9 mouse cellular contexts compared by ENCODE assay signal in the genomic region with DNA sequence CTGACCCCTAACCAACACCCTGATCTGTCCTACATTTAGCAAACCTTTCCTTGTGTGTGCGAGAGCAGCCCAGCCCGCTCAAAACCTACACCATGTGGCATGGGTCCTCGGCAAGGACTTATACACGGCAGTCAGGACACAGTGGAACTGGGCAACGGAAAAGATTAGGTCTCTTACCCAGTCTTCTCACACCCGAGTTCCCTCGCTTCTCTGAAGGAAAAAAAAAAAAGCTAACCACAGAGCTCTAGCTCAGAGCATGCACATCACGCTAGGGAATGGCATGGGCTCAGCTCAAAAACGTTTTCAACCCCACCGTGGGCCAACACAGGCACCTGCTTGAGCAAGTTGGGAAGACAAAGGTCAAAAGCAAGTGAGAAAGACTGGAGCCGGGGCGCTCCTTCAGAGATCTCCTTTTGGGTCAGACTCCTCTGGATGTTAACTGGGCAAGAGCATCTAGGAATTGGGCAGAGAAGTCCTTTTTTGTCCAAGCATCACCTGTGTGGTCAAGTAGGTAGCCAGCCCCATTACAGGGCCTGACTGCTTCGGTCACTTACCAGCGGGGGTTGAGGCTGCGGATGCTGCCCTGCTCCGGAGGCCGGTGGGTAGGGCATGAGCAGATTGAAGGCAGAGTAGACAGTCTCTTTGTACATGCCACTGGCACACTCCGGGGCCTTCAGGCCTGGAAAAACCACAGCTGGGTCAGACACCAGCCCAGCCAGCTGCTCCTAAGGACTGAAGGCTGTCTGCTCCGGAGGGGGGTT. TPM values are rescaled to one million over a fixed set of nuclear protein-coding genes. Genes with fewer than 3 reads are reported as not detected.
A peak's percentile ranks its signal among the peaks of the same experiment; 100 is the strongest.
DNase-seq lines count a peak whose midpoint lies in the region; ATAC-seq lines count a peak whose summit lies in the region.
"Had no signal": no experiment of that assay in that cellular context is flagged by ENCODE, and none has a peak within 500 bp of the region (broad histone marks: within the 10 kb centered on the region; RNA-seq: fewer than 3 reads in every experiment).

No protein-coding gene starts in this region.

- H3K27me3 ChIP-seq in kidney, embryonic 15.5 days: peaks cover 31% of the 10 kb centered on the region; the same call in 1 of the 2 replicates
- peaks cover 21% of the 10 kb centered on the region for H3K27me3 ChIP-seq in embryonic facial prominence, embryonic 11.5 days (ENCODE audit: control insufficient read depth, insufficient read depth, low read length)
- 0 out of 2 replicates have a peak, but pooled peaks cover 17% of the 10 kb centered on the region for H3K27me3 ChIP-seq in intestine, embryonic 14.5 days (replicated peaks; ENCODE audit: control insufficient read depth, insufficient read depth, low read length)
- peaks cover 33% of the 10 kb centered on the region for H3K27me3 ChIP-seq in neural tube, embryonic 12.5 days (replicated peaks)

- WGBS in kidney, embryonic 15.5 days: 62% methylated on average over 19 of the region's 19 CpGs
- 67% methylated on average over 19 of the region's 19 CpGs for WGBS in embryonic facial prominence, embryonic 11.5 days
- WGBS in intestine, embryonic 14.5 days: 73% methylated on average over 19 of the region's 19 CpGs
- WGBS in neural tube, embryonic 12.5 days: 68% methylated on average over 19 of the region's 19 CpGs

- DNase-seq in kidney, adult 8-10 months: no peak
- no peak for DNase-seq in embryonic facial prominence, embryonic 11.5 days (ENCODE audit: low spot score)
- no peak for DNase-seq in intestine, embryonic 14.5 days (ENCODE audit: low spot score)
- DNase-seq in layer of hippocampus, postnatal 36 days: no peak
- no peak for DNase-seq in urinary bladder, postnatal 10 days (ENCODE audit: low spot score)
- DNase-seq in c-Kit-positive CD71-positive TER-119-positive erythroid progenitor cells, embryonic 14.5 days (ENCODE audit: low spot score): no peak

- H3K9me3 ChIP-seq in kidney, embryonic 15.5 days (replicated peaks): no peaks in the 10 kb centered on the region
- no peaks in the 10 kb centered on the region for H3K9me3 ChIP-seq in embryonic facial prominence, embryonic 11.5 days (replicated peaks; ENCODE audit: control insufficient read depth, low read length)
- H3K9me3 ChIP-seq in intestine, embryonic 14.5 days (ENCODE audit: control insufficient read depth, low read length): no peaks in the 10 kb centered on the region
- H3K9me3 ChIP-seq in neural tube, embryonic 12.5 days: no peaks in the 10 kb centered on the region
- H3K9me3 ChIP-seq: megakaryocyte, embryonic 14.5 days had no signal

- no peak overlapping the region for H3K27ac ChIP-seq in kidney, embryonic 15.5 days
- H3K27ac ChIP-seq in embryonic facial prominence, embryonic 11.5 days (replicated peaks; ENCODE audit: low read depth, low read length): no peak overlapping the region
- no peak overlapping the region for H3K27ac ChIP-seq in intestine, embryonic 14.5 days (ENCODE audit: low read depth)
- H3K27ac ChIP-seq in neural tube, embryonic 12.5 days: no peak overlapping the region

- H3K4me2 ChIP-seq in kidney, embryonic 15.5 days: peak overlapping the region; percentile 87
- H3K4me2 ChIP-seq in embryonic facial prominence, embryonic 11.5 days (ENCODE audit: low read depth, low read length): peak overlapping the region; percentile 98; the same call in 1 of the 2 replicates
- H3K4me2 ChIP-seq in intestine, embryonic 14.5 days (ENCODE audit: low read length): peak overlapping the region; percentile 97
- peak overlapping the region; percentile 90 for H3K4me2 ChIP-seq in neural tube, embryonic 12.5 days (replicated peaks)

- ATAC-seq in kidney, embryonic 15.5 days (replicated peaks; ENCODE audit: low FRiP score): no peak
- no peak for ATAC-seq in embryonic facial prominence, embryonic 11.5 days (replicated peaks; ENCODE audit: insufficient number of reproducible peaks, low FRiP score, low TSS enrichment, low read depth)
- ATAC-seq in intestine, embryonic 14.5 days (replicated peaks; ENCODE audit: low FRiP score, low TSS enrichment, low read depth): no peak
- no peak for ATAC-seq in neural tube, embryonic 12.5 days (ENCODE audit: low FRiP score, low read depth)

- H3K9ac ChIP-seq in kidney, embryonic 15.5 days: peak overlapping the region; percentile 61; the same call in 1 of the 2 replicates
- H3K9ac ChIP-seq in embryonic facial prominence, embryonic 11.5 days (replicated peaks; ENCODE audit: low read length): no peak overlapping the region
- no peak overlapping the region for H3K9ac ChIP-seq in intestine, embryonic 14.5 days (ENCODE audit: low read length)
- no peak overlapping the region for H3K9ac ChIP-seq in neural tube, embryonic 12.5 days

- H3K4me3 ChIP-seq in kidney, embryonic 15.5 days (replicated peaks): peak overlapping the region; percentile 68
- peak overlapping the region; percentile 64 for H3K4me3 ChIP-seq in embryonic facial prominence, embryonic 11.5 days (ENCODE audit: low read depth, low read length)
- H3K4me3 ChIP-seq in intestine, embryonic 14.5 days (ENCODE audit: low read depth, low read length): peak overlapping the region; percentile 66; the same call in 1 of the 2 replicates
- no peak overlapping the region; the same call in 1 of the 2 replicates for H3K4me3 ChIP-seq in neural tube, embryonic 12.5 days

- H3K4me1 ChIP-seq in kidney, embryonic 15.5 days: peaks cover 51% of the 10 kb centered on the region
- H3K4me1 ChIP-seq in embryonic facial prominence, embryonic 11.5 days (ENCODE audit: control insufficient read depth, insufficient read depth, low read length): peaks cover 13% of the 10 kb centered on the region
- H3K4me1 ChIP-seq in intestine, embryonic 14.5 days (replicated peaks; ENCODE audit: control insufficient read depth, insufficient read depth, low read length): peaks cover 14% of the 10 kb centered on the region
- H3K4me1 ChIP-seq in neural tube, embryonic 12.5 days: peaks cover 30% of the 10 kb centered on the region

- H3K36me3 ChIP-seq in kidney, embryonic 15.5 days: 0 out of 2 replicates have a peak, but pooled peaks cover 16% of the 10 kb centered on the region
- H3K36me3 ChIP-seq in embryonic facial prominence, embryonic 11.5 days (replicated peaks; ENCODE audit: control insufficient read depth, insufficient read depth, low read depth, low read length): no peaks in the 10 kb centered on the region
- peaks cover 3% of the 10 kb centered on the region; the same call in 1 of the 2 replicates for H3K36me3 ChIP-seq in intestine, embryonic 14.5 days (ENCODE audit: control insufficient read depth, insufficient read depth, low read length)
- no peaks in the 10 kb centered on the region for H3K36me3 ChIP-seq in neural tube, embryonic 12.5 days

RNA-seq across cellular contexts. Expression of a gene that starts 1.1 kb away (rescaled TPM):
- 15.4 and 15.5 TPM in 2 replicates for polyA plus RNA-seq in kidney, embryonic 15.5 days (2015; fragmentation: Nextera tagmentation; extraction: Ambion mirVana)
- polyA plus RNA-seq in embryonic facial prominence, embryonic 11.5 days (2014; fragmentation: Nextera tagmentation; extraction: Ambion mirVana): 9.2 and 9.8 TPM in 2 replicates
- polyA plus RNA-seq in intestine, embryonic 14.5 days (2014; fragmentation: Nextera tagmentation; extraction: Ambion mirVana): 7.8 and 9.5 TPM in 2 replicates
- polyA plus RNA-seq in neural tube, embryonic 12.5 days (2016; fragmentation: Nextera tagmentation; extraction: Ambion mirVana): 7.5 and 8.8 TPM in 2 replicates
- 1 to 10 TPM; 2.6 to 2.9 TPM for total RNA-seq in layer of hippocampus, postnatal 36 days (2021)

RNA-seq across cellular contexts. Expression of a gene that starts 50.0 kb away (rescaled TPM):
- 790 and 863 TPM in 2 replicates for polyA plus RNA-seq in kidney, embryonic 15.5 days (2015; fragmentation: Nextera tagmentation; extraction: Ambion mirVana)
- polyA plus RNA-seq in embryonic facial prominence, embryonic 11.5 days (2014; fragmentation: Nextera tagmentation; extraction: Ambion mirVana): 1,096 and 1,177 TPM in 2 replicates
- 743 and 772 TPM in 2 replicates for polyA plus RNA-seq in intestine, embryonic 14.5 days (2014; fragmentation: Nextera tagmentation; extraction: Ambion mirVana)
- polyA plus RNA-seq in neural tube, embryonic 12.5 days (2016; fragmentation: Nextera tagmentation; extraction: Ambion mirVana): 1,002 and 1,024 TPM in 2 replicates
- 100 to 1,000 TPM; 456 to 518 TPM for total RNA-seq in layer of hippocampus, postnatal 36 days (2021)
